Mouse (Mus musculus) liver (tissue): ENCODE results near the gene Ift43.

ENCODE experiments used
- DNase-seq: peaks from one replicate; pipeline ENCODE4 v3.0.0-alpha.2; 2020; ENCODE audit warnings: mixed read lengths

Ift43 gene

DNA sequence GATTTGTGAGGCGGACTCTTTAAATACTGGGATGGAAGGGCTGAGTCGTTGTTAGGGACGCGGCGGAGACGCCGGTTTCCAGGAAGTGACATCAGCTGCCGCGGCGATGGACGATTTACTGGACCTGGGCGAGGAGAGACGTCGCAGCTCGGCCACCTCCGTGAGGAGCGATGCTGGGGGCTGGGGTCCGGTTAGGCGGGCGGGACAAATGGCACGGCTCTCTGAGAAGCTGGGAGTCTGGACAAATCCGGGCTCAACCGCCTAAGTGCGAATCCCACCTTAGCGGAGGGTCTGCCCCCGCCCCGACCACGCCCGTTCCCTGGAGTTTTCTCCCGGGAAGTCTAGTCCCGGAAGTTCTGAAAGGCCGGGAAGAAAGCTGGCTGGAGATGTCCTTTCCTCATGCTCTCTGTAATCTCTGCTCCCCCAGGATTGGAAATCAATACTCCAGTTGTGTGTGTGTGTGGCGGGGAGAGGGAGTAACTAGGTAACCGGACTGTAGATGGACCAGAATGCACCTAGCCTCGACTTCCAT is at the start of gene Ift43:
Ift43 (plus strand) TSS at position 61 of the 532 bp plus-strand sequence.
- DNase-seq, result peak; percentile 51

DNA sequence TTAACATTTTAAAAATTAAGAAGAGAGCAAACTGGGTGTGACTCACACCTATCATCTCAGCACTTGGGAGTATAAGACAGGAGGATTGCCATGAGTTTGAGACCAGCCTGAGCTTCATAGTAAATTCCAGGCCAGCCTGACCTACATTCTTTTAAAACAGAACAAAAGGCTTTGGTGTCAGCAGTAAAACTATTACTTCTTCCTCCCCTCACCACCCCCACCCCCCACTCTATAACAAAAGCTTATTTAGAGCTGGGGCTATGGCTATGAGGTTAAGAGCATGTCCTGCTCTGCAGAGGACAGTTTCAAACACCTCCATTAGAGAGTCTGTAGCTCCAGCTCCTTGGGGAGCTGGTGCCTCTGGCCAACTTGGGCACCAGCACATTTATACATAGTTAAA is 46.8 kb upstream of the Ift43 start:
- DNase-seq, result no peak

DNA sequence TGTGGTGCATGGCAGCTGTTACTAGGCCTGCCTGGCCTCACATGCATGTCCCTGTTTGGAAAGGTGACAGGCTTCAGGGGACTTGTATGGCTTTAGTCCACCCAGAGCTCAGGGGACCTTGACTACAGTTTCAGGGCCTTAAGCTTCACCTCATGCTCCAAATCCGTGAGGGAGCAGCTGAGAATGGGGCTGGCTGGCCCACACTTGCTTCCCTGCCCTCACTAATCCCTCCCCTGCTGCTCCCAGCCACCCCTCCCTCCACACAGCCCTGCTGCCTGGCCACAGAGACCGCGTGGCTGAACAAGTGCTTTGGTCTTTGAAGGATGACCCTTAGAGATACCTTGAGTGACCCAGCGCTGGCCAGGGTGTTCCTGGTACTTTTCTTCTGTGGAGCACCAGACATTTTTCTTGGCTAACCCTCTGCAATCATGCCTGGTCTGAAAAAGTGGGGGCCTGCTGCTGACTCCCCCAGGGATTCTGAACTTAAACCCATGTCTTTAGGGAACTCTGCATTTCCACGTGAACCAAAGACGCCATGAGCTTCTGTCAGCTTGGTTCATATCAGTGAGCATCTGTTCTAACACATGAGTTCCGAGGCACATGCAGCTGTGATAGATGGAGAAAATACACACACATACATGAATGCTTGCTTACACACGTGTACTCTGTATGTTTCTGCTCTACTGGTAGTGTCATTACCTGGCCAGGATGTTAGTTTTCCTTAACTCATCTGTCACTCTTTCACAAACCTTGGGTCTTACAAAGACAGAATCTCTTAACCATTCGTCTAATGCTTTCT is 45.8 kb upstream of the Ift43 start:
- DNase-seq, result no peak

DNA sequence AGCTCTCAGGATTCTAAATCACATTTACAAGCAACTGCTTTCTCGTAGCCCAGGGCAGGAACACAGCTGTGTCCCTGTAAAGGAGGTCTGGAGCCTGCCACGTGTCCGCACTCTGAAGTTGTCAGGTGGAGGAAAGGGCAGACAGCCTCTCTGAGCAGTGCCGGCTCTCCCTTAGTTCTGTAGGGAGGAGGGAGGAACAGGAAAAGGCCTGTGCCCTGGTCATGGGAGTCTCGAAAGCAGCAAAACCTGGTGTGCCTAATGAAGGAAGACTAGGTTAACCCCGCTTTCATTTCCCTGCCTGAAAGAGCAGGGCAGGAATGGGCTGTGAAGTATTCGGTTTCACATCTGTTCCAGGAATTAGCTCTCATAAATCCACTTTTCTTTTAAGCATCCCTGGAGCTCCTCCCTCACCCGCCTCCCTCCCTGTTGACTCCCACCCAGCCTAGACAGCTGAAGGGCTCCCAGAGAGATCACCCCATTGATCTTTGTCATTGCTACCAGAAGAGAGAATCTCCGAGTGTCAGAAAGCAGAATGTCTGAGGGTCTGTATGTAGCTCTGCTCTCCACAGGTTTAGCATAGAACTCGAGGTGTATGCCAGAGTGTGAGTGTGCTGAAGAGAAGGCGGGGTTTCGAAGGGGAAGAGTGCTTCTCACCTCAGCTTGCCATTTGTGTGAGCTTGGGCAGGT is 45.0 kb upstream of the Ift43 start:
- DNase-seq, result peak; percentile 15

DNA sequence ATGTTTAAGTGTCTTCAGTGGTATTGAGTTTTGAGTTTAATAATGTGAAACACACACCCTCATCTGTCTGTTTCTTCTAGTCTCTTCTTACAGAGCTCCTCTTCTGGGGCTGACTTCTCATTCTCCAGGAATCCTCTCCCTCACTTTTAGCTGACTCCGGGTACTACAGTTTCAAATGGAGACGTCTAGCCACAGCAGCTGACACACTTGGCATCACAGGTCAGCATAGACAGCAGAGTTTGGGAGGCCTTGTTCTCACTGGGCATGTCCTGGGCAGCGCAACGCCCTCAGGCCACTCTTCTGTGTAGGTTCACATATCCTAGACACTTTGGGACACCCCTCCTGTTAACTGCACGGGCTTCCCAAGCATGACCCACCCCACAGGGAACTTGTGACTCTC is 43.3 kb upstream of the Ift43 start:
- no peak for DNase-seq

DNA sequence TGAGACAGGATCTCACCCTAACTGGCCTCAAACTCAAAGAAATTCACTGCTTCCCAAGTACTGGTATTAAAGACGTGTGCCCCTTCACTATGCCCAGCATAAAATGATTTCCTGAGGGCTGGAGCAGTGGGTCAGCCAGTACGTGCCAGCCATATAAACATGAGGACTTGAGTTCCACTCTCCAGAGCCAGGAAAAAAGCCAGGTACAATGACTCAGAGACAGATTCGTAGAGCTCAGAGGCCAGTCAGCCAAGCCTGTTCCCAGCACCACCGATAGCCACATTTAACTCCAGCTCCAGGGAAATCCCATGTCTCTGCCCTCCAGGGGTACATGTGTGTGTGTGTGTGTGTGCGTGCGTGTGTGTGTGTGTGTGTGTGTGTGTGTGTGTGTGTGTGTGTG is 42.6 kb upstream of the Ift43 start:
- no peak for DNase-seq

DNA sequence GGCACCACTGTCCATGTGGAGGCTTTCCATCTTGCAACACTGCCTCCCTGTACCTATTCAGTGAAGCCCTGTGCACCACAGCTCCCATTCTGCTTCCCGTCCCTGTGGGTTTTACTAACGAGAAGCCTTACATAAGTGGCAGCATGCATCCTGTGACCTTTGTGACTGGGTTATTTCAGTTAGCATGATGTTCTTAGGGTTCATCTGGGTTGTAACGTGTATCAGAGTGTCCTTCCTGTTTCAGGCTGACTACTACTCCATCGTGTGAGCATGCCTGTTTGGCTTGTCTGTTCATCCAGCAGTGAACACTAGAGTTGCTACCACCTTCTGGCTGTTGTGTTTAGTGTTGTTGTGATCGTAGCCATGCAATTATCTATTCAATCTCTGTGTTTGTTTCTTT is 36.2 kb upstream of the Ift43 start:
- DNase-seq, result no peak

DNA sequence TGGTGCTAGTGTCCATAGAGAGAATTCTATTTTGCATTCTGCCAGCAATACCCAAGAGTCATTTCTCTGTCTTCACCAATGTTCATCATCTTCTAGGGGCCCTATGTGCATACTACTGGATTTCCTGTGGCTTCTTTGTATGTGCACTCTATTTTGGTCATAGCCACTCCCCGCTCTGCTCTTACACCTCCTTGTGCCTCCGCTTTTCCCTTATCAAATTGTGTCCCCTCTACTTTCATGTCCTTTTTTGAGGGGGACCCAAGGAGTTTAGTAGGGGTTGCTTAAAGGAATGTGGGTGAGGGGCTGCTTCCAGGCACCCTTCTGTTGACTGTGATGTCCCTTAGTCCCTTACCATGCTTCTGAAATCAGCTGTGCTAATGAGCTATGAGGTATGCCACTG is 35.6 kb upstream of the Ift43 start:
- DNase-seq, result no peak

DNA sequence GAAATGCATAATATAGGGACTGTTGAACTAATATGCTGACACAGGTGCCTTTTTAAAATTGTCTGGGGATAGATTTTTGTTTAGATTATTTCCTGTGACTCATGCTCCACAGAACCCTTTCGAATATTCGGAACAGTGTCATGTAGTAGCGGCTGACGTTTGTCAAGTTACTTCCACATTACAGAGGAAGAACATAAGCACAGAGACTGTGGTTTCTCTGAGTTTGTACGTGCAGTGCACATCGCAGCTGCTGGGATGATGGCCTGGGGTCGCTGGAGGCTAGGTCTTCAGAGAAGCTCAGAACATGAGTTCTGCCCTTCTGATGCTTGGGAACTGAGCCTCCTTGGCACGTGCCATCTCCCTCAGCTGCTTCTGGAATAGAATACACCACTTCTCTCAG is 35.0 kb upstream of the Ift43 start:
- DNase-seq, result no peak

DNA sequence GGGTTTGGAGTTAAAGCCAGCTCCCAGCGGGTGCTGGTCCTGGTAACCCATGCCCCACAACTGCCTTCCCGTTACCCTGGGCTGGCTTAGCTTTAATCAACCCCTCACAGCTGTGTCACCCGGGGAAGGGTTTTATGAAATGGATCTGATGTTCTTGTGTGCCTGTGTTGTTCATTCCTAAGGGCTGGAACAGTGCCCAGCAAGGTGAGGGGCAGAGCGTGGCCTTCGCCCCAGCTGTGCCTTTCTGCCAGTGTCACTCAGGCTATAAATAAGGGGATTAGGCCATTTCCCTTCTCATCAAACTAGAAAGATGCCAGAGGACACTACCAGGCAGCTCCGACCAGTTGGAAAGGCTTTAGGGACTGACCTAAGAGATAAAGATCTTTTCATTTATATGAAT is 32.5 kb upstream of the Ift43 start:
- no peak for DNase-seq

DNA sequence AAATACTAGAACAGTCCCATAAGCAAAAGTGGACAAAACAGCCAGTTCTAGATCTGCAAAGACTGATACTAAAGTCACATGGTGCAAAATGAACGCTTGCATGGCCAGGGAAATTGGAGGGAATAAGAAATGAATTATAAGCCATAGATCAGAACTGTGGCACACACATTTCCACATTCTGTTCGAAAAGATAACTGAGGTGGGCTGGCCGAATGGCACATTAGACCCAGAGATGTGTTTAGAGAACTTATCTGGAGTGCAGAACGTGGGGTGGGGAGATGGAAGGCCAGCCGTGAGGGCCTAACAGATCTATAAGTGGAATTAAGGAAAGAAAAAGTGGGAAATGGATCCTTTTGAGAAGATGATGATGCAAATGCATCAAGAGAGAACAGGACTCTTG is 30.9 kb upstream of the Ift43 start:
- no peak for DNase-seq

DNA sequence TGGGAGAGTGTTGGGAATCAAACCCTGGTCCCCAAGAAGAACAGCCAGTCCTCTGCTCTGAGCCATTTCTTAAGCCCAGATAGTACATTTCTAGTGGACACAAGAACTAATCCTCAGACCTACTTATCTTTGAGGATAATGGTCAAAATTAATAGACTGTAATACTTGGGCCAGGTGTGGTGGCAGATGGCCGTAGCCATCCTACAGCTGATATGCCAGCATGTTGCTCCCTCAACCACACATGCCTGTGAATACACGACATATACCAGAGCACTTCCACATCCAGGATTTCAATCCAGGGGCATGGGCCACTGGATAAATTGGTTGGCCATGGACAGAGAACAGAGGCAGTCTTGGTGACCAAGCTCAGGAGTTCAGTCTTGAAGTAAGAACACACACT is 27.0 kb upstream of the Ift43 start:
- DNase-seq, result no peak

DNA sequence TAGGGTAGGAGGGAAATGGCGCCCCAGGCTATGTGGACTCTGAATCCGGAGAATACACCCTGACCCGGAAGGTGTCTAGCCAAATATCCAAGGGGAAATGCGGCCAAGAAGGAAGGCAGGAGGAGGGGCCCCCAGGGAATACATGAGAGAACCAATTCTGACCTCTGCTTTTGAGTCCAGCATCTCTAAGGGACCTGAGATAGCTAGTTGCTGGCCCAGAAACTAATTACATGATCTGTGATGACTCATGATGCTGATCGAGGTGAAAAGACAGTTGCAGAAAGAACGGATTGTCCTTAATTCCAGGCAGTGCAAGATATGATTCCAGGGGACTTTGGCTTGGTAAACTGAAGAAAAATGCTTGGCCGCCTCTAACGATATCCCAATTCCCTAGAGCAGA is 25.4 kb upstream of the Ift43 start:
- DNase-seq, result no peak

DNA sequence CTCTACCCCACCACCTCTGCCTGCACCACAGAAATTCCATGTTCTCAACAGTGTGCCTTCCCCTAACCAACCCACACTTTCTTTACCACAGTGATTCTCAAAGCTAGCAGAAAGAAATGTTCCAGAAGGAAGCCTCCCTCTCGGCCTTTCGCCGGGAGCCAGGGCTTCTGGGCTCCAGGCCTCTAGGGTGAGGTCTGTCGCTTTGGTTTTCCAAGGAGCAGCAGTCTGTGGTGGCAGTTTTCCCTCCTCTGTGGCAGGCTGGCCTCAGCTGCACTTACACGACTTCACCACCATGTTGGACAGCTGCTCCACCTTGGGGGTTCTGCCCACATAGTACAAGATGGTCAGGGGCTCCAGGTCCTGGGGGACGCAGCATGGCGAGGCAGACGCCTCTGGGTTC is 24.8 kb upstream of the Ift43 start:
- no peak for DNase-seq

DNA sequence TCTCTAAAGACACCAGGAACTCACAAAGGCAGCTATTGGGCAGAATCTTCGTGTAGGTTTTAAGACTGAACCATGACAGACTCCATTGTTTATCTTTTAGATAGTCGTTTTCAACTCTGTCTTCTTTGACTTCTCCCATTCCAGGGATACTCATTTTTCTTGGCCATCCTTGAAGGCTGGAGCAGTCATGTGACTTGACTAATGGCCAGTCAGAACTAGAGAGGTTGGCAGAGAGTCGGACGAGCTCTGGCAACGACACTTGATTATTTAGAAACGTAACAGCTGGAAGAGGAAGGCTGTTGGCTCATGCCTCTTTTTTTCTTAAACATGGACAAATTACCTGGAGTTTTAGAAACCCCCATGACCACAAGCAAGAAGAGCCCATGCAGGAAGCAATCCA is 23.0 kb upstream of the Ift43 start:
- DNase-seq, result no peak

DNA sequence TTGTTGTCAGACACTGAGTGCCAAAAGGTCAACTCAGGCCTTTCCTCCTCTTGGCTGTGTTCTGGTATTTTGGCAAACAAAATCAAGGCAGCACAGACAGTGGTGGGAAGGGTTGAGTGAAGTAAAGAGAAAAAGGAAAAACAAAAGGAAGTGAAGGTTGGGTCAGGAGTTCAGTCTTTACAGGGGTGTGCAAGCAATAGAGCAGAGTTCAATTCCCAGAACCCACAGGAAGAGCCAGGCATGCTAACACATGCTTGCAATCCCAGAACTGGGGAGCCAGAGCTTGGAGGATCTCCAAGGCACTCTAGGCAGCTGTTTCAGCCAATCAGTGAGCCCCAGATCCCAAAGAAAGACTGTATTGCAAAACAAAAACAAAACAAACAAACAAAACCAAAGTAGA is 17.5 kb upstream of the Ift43 start:
- DNase-seq, result no peak

DNA sequence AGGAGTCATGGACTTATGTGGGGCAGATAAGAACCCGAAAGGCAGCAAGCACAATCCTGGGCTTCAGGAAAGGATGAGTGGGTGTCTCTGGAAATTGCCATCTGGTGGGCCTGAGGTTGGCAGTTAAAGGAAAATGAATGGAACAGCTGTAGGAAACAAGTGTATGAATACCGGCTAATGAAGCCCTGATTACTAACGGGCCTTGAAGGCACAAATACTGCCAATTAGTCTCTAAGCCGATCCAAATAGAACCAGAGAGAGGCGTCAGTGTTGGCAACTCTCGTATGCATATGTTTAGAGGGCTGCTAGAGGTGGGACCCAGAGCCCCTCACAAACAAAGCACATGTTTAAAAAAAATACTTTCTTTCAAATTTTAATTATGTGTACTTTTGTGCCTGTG is 10.9 kb upstream of the Ift43 start:
- DNase-seq, result no peak

DNA sequence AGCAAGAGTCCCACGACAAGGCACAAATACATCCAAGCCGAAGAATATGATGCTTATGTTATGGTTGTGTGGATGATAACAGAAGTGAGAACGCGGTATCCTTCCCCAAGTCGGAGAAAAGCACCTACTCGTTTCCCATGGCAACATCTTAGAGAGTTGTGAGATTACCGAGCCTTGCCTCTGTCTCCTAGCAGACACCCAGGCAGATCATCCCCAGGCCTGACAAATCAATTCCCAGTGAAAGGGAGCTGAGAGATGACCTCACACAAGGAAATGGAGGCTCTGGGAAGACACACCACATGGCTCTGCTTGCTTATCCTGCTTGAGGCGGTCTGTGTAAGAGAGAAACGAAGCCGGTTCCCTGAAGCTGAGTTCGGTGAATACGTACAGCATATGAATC is 7.7 kb upstream of the Ift43 start:
- DNase-seq, result no peak

DNA sequence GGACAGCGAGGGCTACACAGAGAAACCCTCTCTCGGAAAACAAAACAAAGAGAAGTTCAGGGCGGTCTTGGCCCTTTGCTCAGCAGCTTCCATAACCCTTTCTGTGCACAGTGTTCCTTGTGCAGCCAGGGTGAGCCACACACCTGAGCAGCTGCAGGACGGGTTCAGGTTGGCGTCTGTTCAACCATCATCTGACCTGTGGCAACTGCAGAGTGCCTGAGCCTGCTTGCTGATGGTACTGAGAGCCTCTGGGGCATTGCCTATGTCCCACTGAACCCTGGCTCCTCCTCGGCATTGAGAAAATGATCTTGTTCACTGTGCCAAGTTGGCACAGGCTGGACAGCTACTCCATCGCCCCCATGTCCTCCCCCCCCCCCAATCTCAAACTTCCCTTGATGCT is 7.0 kb upstream of the Ift43 start:
- DNase-seq, result no peak

DNA sequence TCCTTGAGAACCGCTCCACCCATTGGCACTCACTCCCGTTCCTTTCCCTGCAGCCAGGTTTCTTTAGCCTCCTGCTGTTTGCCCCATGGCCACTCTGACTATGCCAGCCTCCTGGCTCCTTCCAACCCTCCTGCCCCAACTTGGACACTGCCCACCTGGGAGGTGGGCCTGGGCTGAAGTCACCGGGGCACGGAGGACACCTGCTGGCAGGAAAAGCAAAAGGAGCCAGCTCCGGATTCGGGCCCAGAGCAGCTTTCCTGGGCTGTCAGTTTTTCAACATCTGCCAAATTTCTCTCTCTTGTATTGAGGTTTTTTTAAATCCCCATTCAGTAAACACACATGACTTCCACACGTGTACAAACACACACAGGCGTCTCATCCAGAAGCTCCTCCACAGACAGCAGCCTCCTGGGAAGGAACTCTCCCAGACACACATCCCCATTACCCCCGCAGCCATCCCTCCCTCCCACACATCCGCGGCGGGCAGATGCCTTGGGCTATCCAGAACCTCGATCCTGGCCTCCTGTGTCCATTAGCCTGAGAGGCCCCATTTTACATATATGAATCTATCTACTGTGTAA is 5.9 kb upstream of the Ift43 start:
- DNase-seq, result no peak

DNA sequence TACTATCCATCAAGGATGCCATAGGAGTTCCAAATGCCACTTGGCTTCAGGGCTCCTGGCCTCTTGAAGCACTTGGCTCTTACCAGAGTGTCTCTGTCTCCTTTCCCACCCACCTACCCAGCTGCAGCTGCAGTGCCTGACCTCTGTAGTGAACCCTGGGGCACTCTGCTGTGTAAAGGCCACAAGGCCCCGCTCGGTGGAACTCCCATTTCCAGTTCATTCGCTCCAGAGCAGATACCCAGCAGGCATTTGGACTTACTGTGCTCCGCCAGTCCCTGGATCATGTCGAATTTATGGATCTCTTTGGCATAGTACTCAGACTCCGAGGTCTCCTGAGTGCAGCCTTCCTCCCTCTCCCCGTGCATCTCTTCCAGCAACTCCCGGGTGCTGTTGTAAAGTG is 5.0 kb upstream of the Ift43 start:
- no peak for DNase-seq

DNA sequence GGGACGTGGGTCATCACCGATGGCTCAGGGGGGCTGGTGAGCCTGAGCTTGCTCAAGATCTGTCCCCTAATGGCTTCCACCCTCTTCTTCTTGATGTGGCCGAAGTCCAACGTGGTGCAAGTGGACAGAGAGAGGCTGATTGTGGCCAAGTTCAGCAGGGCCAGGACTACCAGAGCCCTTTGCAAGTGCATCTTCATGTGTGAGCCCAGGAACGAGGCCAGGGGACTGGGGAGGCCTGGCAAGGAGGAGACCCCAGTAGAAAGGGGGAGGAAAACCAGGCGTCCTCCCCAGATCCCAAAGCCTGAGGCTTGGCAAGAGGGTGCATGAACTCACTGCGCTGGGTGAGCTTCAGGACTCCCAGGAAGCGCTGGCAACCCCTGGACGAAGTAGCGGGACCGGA is 4.6 kb upstream of the Ift43 start:
- no peak for DNase-seq

DNA sequence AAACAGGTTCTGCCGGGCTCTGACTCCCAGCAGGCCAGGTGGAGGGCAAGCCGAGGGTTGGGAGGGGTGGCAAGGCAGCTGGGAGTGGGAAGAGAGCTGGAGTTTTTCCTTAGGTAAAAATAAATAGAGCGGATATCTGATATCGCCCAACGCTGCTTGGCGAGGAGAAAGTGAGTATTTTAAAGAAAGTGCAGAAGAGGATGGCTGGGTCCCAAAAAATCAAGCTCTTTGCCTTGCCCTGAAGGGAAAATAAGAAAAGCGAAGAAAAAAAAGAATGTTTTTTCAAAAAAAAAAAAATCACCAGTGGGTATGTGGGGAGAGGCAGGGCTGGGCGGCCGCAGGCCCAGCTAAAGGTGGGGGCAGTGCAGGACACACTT is 4.2 kb upstream of the Ift43 start:
- no peak for DNase-seq

DNA sequence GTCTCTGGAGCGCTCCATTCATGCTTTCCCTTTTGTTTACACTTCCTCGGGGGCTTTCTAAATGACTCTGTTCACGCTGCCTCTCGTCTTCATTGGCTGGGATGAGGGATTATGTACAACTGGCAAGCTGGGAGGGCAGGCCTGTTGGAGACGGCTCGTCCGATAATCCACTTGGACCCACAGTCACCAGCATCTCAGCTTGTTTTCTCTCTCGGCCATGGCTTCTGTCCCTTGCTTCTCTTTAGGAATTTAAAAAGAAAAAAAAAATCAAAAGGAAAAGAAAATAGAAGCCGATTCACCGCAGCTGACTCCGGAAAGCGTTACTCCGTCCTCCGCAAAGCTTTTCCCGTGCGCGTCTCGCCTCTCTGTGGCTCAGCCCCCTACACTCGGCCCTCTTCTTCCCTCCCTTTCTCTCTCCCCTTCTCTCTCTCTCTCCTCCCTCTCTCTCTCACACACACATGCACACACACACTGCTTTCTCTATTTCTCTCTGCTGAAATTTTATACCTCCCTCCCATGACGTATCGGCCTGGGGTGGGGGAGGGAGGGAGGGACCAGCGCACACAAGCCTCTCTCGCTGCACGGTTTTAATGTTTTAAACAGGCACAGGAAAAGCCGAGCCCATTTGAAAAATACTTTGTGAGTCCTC is 3.7 kb upstream of the Ift43 start, which contains the start of gene Tgfb3:
Tgfb3 (minus strand) TSS at position 489 of the 649 bp plus-strand sequence.
- peak; percentile 45 for DNase-seq
